Mouse (Mus musculus): ENCODE results near the gene Zdhhc17.

GRCm38 (mm10) chr10:110951748-110952147, 58.2 kb downstream of the Zdhhc17 start:
- TF ChIP-seq CTCF (conservative IDR thresholded peaks at IDR 0.05; ENCODE audit: low read length) (no peak), POU5F1 (IDR thresholded peaks at IDR 0.05; ENCODE audit: borderline replicate concordance, low read length) (no peak)
